Mouse (Mus musculus) C2C12 (cell line): ENCODE measurements around the gene Kif13a.

ENCODE experiments used
- CEBPB ChIP-seq: IDR thresholded peaks from one replicate; pipeline ENCODE4 v1.6.1; 2011; ENCODE audit warnings: low read depth, mild to moderate bottlenecking, control low read depth, moderate library complexity
- CTCF ChIP-seq: IDR thresholded peaks from one replicate; pipeline ENCODE4 v1.5.1; 2011; ENCODE audit not compliant: control insufficient read depth, insufficient read depth, insufficient read length
- FOSL1 ChIP-seq: IDR thresholded peaks from one replicate; pipeline ENCODE4 v1.8.0; 2011; ENCODE audit warnings: mild to moderate bottlenecking, low read length; ENCODE audit not compliant: poor library complexity, insufficient read depth, severe bottlenecking
- MAX ChIP-seq: IDR thresholded peaks from one replicate; pipeline ENCODE4 v1.6.1; 2011; ENCODE audit warnings: mild to moderate bottlenecking, control low read depth
- MYOD1 ChIP-seq: IDR thresholded peaks from one replicate; pipeline ENCODE4 v1.6.1; 2011; ENCODE audit warnings: low read depth; ENCODE audit not compliant: control insufficient read depth, insufficient read length
- MYOG ChIP-seq: IDR thresholded peaks from one replicate; pipeline ENCODE4 v1.6.1; 2011; ENCODE audit not compliant: control insufficient read depth, insufficient read length; ENCODE audit errors: extremely low read depth
- USF1 ChIP-seq: IDR thresholded peaks from one replicate; pipeline ENCODE4 v1.6.1; 2011; ENCODE audit warnings: low read depth, mild to moderate bottlenecking, control low read depth, moderate library complexity

GRCm38 (mm10) chr13:46885759-46886060, 44.0 kb downstream of the Kif13a start:
- TF ChIP-seq CTCF (no peak), MYOG (no peak), USF1 (no peak), MAX (no peak), MYOD1 (no peak), CEBPB (no peak), FOSL1 (no peak)
